Mouse (Mus musculus): ENCODE measurements at regions not wholly inside any gene's neighbourhood (a gene's known extent, or its start where the extent isn't known, plus 50 kb on each side); places are given as distances from the start of the nearest gene placed in this dataset.

- TF ChIP-seq CTCF (IDR thresholded peaks at IDR 0.05; ENCODE audit: insufficient read depth, low read length) (no peak), POLR2A (IDR thresholded peaks at IDR 0.05; ENCODE audit: borderline replicate concordance, extremely low read depth, low read depth, low read length) (no peak)
Observed at GRCm38 (mm10) chr6:143513459-143513858, 346.4 kb downstream of the Etnk1 start.

GRCm38 (mm10) chr6:143515137-143515536 is 348.1 kb downstream of the Etnk1 start:
- no peaks in the 10 kb centered on the region for H3K4me1 ChIP-seq (ENCODE audit: control insufficient read depth, insufficient read depth, low read length)
- WGBS, result 89% methylated on average over 12 of the region's 12 CpGs
- DNase-seq, result no peak
- TF ChIP-seq CTCF (IDR thresholded peaks at IDR 0.05; ENCODE audit: insufficient read depth, low read length) (no peak), POLR2A (IDR thresholded peaks at IDR 0.05; ENCODE audit: borderline replicate concordance, extremely low read depth, low read depth, low read length) (no peak)
- no peak overlapping the region for H3K4me3 ChIP-seq (replicated peaks; ENCODE audit: extremely low read depth, low read depth, low read length)

More at GRCm38 (mm10) chr6:143513459-143513858, 346.4 kb downstream of the Etnk1 start:
- no peak for DNase-seq
- Histone ChIP-seq H3K4me1 (ENCODE audit: control insufficient read depth, insufficient read depth, low read length) (no peaks in the 10 kb centered on the region), H3K4me3 (replicated peaks; ENCODE audit: extremely low read depth, low read depth, low read length) (no peak overlapping the region)
- WGBS, result 91% methylated on average over 5 of the region's 5 CpGs

GRCm38 (mm10) chr6:143516746-143517145 is 349.7 kb downstream of the Etnk1 start:
- Histone ChIP-seq H3K4me3 (replicated peaks; ENCODE audit: extremely low read depth, low read depth, low read length) (no peak overlapping the region), H3K4me1 (ENCODE audit: control insufficient read depth, insufficient read depth, low read length) (no peaks in the 10 kb centered on the region)
- no peak for TF ChIP-seq CTCF (IDR thresholded peaks at IDR 0.05; ENCODE audit: insufficient read depth, low read length)
- no peak for TF ChIP-seq POLR2A (IDR thresholded peaks at IDR 0.05; ENCODE audit: borderline replicate concordance, extremely low read depth, low read depth, low read length)
- no peak for DNase-seq
- WGBS, result 79% methylated on average over 1 of the region's 1 CpGs

GRCm38 (mm10) chr6:143518476-143518875 is 351.5 kb downstream of the Etnk1 start:
- DNase-seq, result no peak
- Histone ChIP-seq H3K4me1 (ENCODE audit: control insufficient read depth, insufficient read depth, low read length) (no peaks in the 10 kb centered on the region), H3K4me3 (replicated peaks; ENCODE audit: extremely low read depth, low read depth, low read length) (no peak overlapping the region)
- 86% methylated on average over 8 of the region's 8 CpGs for WGBS
- no peak for TF ChIP-seq CTCF (IDR thresholded peaks at IDR 0.05; ENCODE audit: insufficient read depth, low read length)
- TF ChIP-seq POLR2A (IDR thresholded peaks at IDR 0.05; ENCODE audit: borderline replicate concordance, extremely low read depth, low read depth, low read length), result no peak

GRCm38 (mm10) chr6:143519668-143520067 is 352.6 kb downstream of the Etnk1 start:
- DNase-seq, result no peak
- 78% methylated on average over 5 of the region's 5 CpGs for WGBS
- Histone ChIP-seq H3K4me3 (replicated peaks; ENCODE audit: extremely low read depth, low read depth, low read length) (no peak overlapping the region), H3K4me1 (ENCODE audit: control insufficient read depth, insufficient read depth, low read length) (no peaks in the 10 kb centered on the region)
- TF ChIP-seq POLR2A (IDR thresholded peaks at IDR 0.05; ENCODE audit: borderline replicate concordance, extremely low read depth, low read depth, low read length), result no peak
- TF ChIP-seq CTCF (IDR thresholded peaks at IDR 0.05; ENCODE audit: insufficient read depth, low read length), result no peak

- no peak for TF ChIP-seq POLR2A (IDR thresholded peaks at IDR 0.05; ENCODE audit: borderline replicate concordance, extremely low read depth, low read depth, low read length)
- no peak for TF ChIP-seq CTCF (IDR thresholded peaks at IDR 0.05; ENCODE audit: insufficient read depth, low read length)
- WGBS, result 84% methylated on average over 4 of the region's 4 CpGs
- no peak for DNase-seq
- no peak overlapping the region for H3K4me3 ChIP-seq (replicated peaks; ENCODE audit: extremely low read depth, low read depth, low read length)
- no peaks in the 10 kb centered on the region for H3K4me1 ChIP-seq (ENCODE audit: control insufficient read depth, insufficient read depth, low read length)
Observed at GRCm38 (mm10) chr6:143525092-143525491, 358.1 kb downstream of the Etnk1 start.

- WGBS, result 93% methylated on average over 7 of the region's 7 CpGs
- no peak for TF ChIP-seq CTCF (IDR thresholded peaks at IDR 0.05; ENCODE audit: insufficient read depth, low read length)
- no peak for TF ChIP-seq POLR2A (IDR thresholded peaks at IDR 0.05; ENCODE audit: borderline replicate concordance, extremely low read depth, low read depth, low read length)
- H3K4me1 ChIP-seq (ENCODE audit: control insufficient read depth, insufficient read depth, low read length), result no peaks in the 10 kb centered on the region; the same call in none of the 2 replicates
- no peak overlapping the region for H3K4me3 ChIP-seq (replicated peaks; ENCODE audit: extremely low read depth, low read depth, low read length)
- no peak for DNase-seq
Observed at GRCm38 (mm10) chr6:143528898-143529297, 361.9 kb downstream of the Etnk1 start.

- H3K4me3 ChIP-seq (replicated peaks; ENCODE audit: extremely low read depth, low read depth, low read length), result no peak overlapping the region
- WGBS, result 36% methylated on average over 13 of the region's 13 CpGs
- DNase-seq, result no peak
- H3K4me1 ChIP-seq (ENCODE audit: control insufficient read depth, insufficient read depth, low read length), result no peaks in the 10 kb centered on the region; the same call in none of the 2 replicates
- no peak for TF ChIP-seq POLR2A (IDR thresholded peaks at IDR 0.05; ENCODE audit: borderline replicate concordance, extremely low read depth, low read depth, low read length)
- no peak for TF ChIP-seq CTCF (IDR thresholded peaks at IDR 0.05; ENCODE audit: insufficient read depth, low read length)
Observed at GRCm38 (mm10) chr6:143530372-143531224, 363.6 kb downstream of the Etnk1 start.

- WGBS, result 42% methylated on average over 6 of the region's 6 CpGs
- no peak for TF ChIP-seq CTCF (IDR thresholded peaks at IDR 0.05; ENCODE audit: insufficient read depth, low read length)
- TF ChIP-seq POLR2A (IDR thresholded peaks at IDR 0.05; ENCODE audit: borderline replicate concordance, extremely low read depth, low read depth, low read length), result no peak
- no peak for DNase-seq
- no peaks in the 10 kb centered on the region; the same call in none of the 2 replicates for H3K4me1 ChIP-seq (ENCODE audit: control insufficient read depth, insufficient read depth, low read length)
- H3K4me3 ChIP-seq (replicated peaks; ENCODE audit: extremely low read depth, low read depth, low read length), result no peak overlapping the region
Observed at GRCm38 (mm10) chr6:143531477-143531876, 364.5 kb downstream of the Etnk1 start.

- TF ChIP-seq POLR2A (IDR thresholded peaks at IDR 0.05; ENCODE audit: borderline replicate concordance, extremely low read depth, low read depth, low read length), result no peak
- TF ChIP-seq CTCF (IDR thresholded peaks at IDR 0.05; ENCODE audit: insufficient read depth, low read length), result no peak
- no peak for DNase-seq
- 94% methylated on average over 12 of the region's 12 CpGs for WGBS
- Histone ChIP-seq H3K4me1 (ENCODE audit: control insufficient read depth, insufficient read depth, low read length) (no peaks in the 10 kb centered on the region; the same call in none of the 2 replicates), H3K4me3 (replicated peaks; ENCODE audit: extremely low read depth, low read depth, low read length) (no peak overlapping the region)
Observed at GRCm38 (mm10) chr6:143532380-143532779, 365.4 kb downstream of the Etnk1 start.

Data from lung, adult 2 months (tissue).